Mouse (Mus musculus): ENCODE measurements around the gene Gm19402.

Gene Gm19402

DNA sequence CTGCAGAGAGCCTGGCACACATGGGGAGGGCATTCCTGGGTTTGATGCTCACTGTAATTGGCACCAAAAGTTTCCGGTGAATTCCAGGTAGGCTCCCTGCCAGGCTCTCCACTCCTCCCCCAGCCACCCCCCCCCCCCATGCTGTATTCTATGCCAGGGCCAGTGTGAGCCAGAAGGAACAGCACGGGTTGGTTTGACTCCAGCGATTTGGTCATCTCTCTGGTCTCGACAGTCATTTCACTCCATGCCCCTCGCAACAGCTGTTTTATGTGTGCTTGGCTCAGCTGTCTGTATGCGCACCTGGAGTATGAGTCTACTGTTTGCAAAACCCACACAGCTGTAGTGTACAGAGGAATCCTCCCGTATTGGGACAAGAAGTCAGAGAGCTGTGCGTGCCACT, 24.2 kb downstream of the Gm19402 start:
- DNase-seq (ENCODE audit: extremely low spot score), result no peak

DNA sequence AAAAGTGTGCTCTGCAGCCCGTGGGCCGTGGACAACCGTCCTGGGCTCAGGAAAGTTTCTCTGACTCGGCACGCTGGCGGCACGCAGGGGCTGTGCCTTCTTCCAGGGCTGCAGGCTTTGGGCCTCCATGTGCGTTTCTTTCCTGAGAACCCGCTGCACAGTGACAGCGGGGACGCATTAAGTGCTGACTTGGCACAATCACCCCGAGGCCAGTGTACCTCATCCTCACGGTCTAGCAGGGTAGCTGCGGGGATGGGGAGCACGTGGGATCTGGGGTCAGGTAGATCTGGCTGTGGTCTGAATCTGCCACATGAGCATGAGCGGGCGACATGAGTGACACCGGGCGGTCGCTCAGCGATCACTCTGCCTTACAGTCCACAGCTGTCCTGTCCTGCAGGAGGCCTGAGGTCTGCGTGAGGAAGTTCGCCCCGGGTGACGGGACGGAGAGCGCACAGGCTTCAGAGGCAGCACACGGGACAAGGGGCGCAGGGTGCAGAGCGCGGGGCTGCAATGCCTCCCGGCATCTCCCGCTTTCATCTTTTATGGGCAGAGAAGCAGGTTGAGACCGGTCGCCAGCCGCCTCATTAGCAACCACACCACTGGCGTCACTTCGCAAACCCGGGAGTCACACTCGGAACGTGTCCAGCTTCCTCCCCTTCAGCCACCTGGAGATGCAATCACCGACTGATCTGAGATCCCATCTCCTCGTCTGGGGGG, 26.4 kb downstream of the Gm19402 start:
- DNase-seq (ENCODE audit: extremely low spot score), result no peak

DNA sequence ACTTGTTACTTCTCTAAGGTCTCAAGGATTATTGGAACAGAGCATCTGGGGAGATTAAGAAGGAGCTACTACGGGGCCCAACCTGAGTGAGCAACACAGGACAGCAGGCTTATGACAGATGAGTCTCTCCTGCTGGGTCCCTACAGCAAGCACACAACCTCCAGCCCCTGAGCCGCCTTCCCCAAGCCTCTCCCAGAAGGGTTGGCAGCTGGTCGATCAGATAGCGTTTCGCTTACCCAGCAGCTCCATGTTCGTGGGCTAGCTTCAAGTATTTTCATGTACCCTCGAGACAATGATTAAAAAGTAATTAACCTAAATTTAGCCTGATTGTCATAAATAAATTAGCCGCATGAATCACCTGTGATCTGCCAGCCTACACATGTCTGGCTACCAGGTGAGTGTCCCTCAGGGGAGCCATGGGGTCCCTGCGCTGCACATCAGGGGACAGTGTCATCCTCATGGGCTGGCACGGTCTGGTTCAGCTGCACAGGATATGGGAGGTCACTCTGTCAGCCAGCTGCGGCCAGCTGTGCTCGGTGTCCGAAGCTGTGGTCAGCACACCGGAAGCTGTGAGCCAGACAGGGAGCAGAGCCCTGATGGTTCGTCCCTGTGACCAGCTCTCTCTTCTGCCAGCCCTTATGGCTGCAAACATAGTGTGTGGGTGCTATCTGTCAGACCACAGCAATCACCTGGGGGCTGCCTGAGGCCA, 32.1 kb downstream of the Gm19402 start:
- no peak for DNase-seq (ENCODE audit: extremely low spot score)

DNA sequence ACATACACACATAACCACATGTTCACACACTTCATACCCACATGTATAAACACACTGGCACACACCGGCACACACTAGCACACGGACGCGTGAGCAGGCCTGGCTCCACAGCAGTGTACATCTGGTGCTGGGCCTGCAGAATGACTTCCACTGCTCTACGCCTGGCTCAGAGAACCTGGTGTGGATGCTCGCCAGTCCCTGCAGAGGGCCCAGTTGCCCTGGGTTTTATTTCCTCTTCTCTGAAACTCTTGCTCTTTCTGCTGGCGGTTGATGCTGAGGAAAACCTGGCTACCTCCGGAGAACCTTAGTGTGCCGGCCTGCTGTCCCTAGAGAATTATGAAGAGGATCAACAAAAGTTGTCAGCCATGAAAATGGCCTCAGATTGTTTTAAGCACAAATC, 38.5 kb downstream of the Gm19402 start:
- no peak for DNase-seq (ENCODE audit: extremely low spot score)

DNA sequence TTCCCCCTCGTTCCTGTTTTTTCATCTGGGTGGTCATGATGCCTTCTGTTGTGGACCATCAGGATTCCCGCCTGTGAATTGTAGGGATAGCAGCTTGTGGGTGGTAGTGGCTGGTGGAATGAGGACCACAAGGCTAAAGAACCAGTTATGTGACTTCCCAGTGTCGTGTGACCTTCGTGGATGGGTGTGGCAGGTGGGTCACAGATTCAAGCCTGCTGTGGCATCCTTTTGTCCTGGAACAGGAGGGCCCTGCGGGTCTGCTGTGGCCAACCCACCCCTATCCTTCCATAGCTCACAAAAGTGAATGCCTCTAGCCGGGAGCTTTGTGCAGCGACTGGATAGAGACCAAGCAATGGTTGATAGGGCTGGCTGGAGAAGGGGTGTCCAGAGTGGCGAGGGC, 42.7 kb downstream of the Gm19402 start:
- no peak for DNase-seq (ENCODE audit: extremely low spot score)

DNA sequence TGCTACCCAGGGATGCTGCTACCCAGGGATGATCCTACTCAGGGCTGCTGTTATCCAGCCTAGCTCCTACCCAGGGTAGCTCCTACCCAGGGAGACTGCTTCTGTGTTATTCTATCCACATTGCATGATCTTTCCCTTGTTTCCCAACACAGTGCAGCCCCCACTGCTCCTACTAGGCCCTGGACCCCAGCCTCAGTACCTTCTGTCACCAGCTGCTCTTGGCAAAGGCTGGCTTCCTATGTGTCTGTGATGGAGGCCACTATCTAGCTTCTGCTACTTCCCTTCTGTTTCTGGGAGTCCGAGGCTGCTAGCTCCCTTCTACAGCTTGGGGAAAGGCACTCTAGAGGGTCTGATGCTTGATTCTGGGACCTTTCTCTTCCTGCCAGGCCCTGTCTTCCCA, 43.1 kb downstream of the Gm19402 start:
- DNase-seq (ENCODE audit: extremely low spot score), result no peak

DNA sequence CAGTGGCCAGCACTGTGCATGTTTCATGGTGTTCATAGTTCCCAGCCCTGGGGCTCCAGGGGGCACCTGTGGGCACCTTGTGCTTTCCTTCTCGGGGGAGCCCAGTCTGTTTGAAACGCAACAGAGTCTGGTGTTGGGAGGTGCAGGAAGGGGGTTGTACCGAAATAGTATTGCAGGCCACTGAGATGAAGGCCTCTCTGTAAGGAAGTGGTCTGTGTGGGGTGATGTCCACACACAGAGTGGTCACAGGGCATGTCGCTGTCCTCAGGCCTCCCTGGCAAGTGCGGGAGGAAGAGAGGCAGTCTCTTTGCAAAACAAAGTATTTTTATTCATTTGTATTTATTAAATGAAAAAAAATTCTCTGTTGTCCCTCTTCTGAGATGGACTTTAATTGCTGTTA, 45.0 kb downstream of the Gm19402 start:
- no peak for DNase-seq (ENCODE audit: extremely low spot score)

DNA sequence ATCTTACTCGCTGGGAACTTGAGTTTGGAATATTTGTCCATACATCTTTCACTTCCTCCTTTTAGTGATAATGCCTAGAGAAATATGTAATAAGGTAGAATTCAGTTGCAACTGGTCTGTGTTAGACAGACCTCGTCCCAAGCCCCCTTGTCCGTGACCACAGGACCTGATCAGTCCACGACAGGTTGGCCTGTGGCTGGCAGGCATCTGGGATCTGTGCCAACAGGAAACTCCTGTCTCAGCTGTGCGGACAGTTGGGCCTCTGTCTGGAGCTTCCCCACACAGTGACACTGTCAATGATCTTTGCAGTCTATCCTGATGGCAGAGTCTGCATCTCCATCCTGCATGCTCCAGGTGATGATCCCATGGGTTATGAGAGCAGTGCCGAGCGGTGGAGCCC, 47.4 kb downstream of the Gm19402 start:
- DNase-seq (ENCODE audit: extremely low spot score), result no peak
